Mouse (Mus musculus) hematopoietic multipotent progenitor cell, adult 10-12 weeks (in vitro differentiated cells): ENCODE data around the gene Siglecf. TPM values are rescaled to one million over a fixed set of nuclear protein-coding genes. Genes with fewer than 3 reads are reported as not detected.

Experiments
- polyA plus RNA-seq: library from polyadenylated mRNA; stranded (reverse); fragments of >175 nt; gene quantifications from 2 replicates; pipeline ENCODE4 v1.2.3, GENCODE M21; 2012; ENCODE audit warnings: low replicate concordance

The Siglecf gene
- polyA plus RNA-seq, result 1.2 and 1.7 TPM in 2 replicates

GRCm38 (mm10) chr7:43351154-43351553 lies at the start of gene Siglecf:
Gene Siglecf, plus strand, starts transcription at chr7:43351341.

GRCm38 (mm10) chr7:43313013-43313428 lies 38.1 kb upstream of the Siglecf start, which contains the start of gene Zfp715:
Gene Zfp715, minus strand, starts transcription at chr7:43313294.

DNA sequence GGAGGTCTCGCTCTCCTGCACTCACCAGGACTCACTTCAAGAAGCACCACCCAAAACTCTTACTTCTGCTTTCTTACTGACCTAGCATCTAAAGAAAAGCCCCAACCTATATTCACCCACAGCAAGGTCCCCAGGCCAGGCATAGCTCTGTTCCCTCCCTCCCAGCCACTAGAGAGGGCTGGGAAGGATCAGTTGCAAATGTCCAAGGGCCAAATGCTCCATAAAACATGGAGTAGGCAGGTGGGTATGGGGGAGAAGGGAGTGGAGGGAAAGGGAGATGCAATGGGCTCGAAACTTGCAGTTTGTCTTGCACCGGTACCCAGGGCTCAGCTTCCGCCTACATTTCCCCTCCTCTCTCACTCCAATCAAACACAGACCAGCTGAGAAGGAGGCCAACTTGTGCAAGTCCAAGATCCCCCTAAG lies 57.0 kb downstream of the Siglecf start, which contains the start of gene Siglecg:
TSS of gene Siglecg (plus strand) at position 74 of the 423 bp plus-strand sequence.

Other genes with a start within 250 kb of the Siglecf start
- not detected in 2 replicates for gene Zfp936, start 237.1 kb upstream of the Siglecf start, polyA plus RNA-seq
- 0.98 and 5.1 TPM in 2 replicates for gene Zfp715, start 38.0 kb upstream of the Siglecf start, polyA plus RNA-seq
- 125 and 150 TPM in 2 replicates for gene Siglecg, start 56.9 kb downstream of the Siglecf start, polyA plus RNA-seq
- gene Lim2, start 76.3 kb downstream of the Siglecf start, polyA plus RNA-seq, result 0.07 and 0.27 TPM in 2 replicates
- 14.5 and 30.8 TPM in 2 replicates for gene Nkg7, start 85.7 kb downstream of the Siglecf start, polyA plus RNA-seq
- 0.22 and 0.27 TPM in 2 replicates for gene Cldnd2, start 89.4 kb downstream of the Siglecf start, polyA plus RNA-seq
- gene Etfb, start 92.7 kb downstream of the Siglecf start, polyA plus RNA-seq, result 49.3 and 54.9 TPM in 2 replicates
- not detected in 2 replicates for gene Gm45233, start 92.8 kb downstream of the Siglecf start, polyA plus RNA-seq
- gene Vsig10l, start 111.8 kb downstream of the Siglecf start, polyA plus RNA-seq, result 14.9 and 39.1 TPM in 2 replicates
- gene Iglon5, start 138.7 kb downstream of the Siglecf start, polyA plus RNA-seq, result 0.04 and 0.28 TPM in 2 replicates
- 0.07 TPM in 1 of 2 replicates, not detected in the other for gene 4931406B18Rik, start 154.6 kb downstream of the Siglecf start, polyA plus RNA-seq
- 11.3 and 17.5 TPM in 2 replicates for gene Cd33, start 193.1 kb downstream of the Siglecf start, polyA plus RNA-seq
- gene Zfp658, start 210.9 kb downstream of the Siglecf start, polyA plus RNA-seq, result 1.1 and 1.3 TPM in 2 replicates
- gene Zfp719, start 228.3 kb downstream of the Siglecf start, polyA plus RNA-seq, result 0.33 and 0.56 TPM in 2 replicates